Mouse (Mus musculus): Measurements from ENCODE around the gene Epsti1.

DNA sequence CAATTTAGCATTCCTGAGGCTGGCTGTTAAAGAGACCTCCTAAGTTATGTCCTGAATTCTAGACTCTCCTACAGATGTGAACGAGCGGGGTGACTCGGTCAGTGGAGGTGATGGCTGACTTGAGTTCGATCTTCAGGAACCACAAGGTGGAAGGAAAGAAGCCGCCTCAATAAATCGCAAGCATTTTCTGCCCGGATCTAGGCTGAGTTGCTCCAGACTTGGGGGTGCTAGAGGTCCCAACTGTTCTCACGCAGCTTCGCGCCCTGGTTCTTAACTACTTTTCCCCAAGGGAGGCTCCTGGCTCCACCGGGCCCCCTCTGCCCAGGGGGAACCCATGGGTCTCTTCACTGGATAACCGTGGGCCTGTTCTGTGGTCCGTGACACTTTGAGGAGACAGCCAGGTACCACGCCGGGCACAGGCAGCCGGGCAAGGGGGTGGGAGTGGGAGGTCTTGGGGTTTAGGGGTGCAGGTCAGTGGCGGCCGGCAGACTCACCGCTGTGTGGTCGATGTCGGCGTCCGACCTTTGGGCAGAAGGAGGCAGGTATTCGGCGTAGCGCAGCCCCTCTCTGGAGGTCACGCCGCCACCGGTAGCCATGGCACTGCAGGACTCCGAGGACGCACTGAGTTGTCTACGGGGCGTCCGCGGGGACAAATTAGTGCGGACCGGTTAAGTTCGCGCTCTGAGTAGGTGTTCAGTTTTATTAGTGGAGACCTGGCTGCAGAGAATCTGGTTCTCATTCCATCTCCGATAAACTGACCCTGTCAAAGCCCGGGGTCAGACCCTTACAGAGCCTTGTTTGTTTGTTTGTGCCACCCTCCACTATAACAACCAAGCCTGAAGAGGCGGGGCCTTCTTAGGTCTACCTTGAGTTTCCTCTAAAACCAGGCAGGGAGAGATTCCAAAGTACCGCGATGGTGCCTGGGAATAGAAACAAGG, 29.5 kb upstream of the Epsti1 start, which contains the start of gene Dnajc15:
- TF ChIP-seq CTCF (IDR thresholded peaks at IDR 0.05; ENCODE audit: low read depth) (no peak), EP300 (IDR thresholded peaks at IDR 0.05; ENCODE audit: low read depth) (no peak)

Data from heart, postnatal 0 days (tissue).